Mouse (Mus musculus) CH12.LX (cell line): ENCODE data around the gene Sept4.

Source experiments
- CTCF ChIP-seq, 2 experiments: IDR thresholded peaks in 1 of 2; conservative IDR thresholded peaks in 1 of 2; 2 replicates each; pipeline ENCODE4 v1.5.1; 2011 to 2012; ENCODE audit warnings: low read depth in 2 of 2, low read length in 2 of 2, improper control_type of control experiment in 1 of 2, inconsistent platforms in 1 of 2, mild to moderate bottlenecking in 1 of 2, moderate library complexity in 1 of 2
- ETS1 ChIP-seq: conservative IDR thresholded peaks from 2 replicates; pipeline ENCODE4 v1.6.1; 2012; ENCODE audit warnings: low read depth, mild to moderate bottlenecking, inconsistent platforms, low read length, improper control_type of control experiment, moderate library complexity
- MAX ChIP-seq: IDR thresholded peaks from 2 replicates; pipeline ENCODE4 v1.6.1; 2011; ENCODE audit warnings: low read length, improper control_type of control experiment
- MEF2A ChIP-seq: IDR thresholded peaks from 2 replicates; pipeline ENCODE4 v1.6.1; 2014; ENCODE audit warnings: low read depth, mild to moderate bottlenecking, inconsistent platforms, low read length, improper control_type of control experiment, borderline replicate concordance
- POLR2A ChIP-seq: IDR thresholded peaks from 2 replicates; pipeline ENCODE4 v1.6.1; 2011; ENCODE audit warnings: low read depth, mild to moderate bottlenecking, improper control_type of control experiment, low read length
- RAD21 ChIP-seq: IDR thresholded peaks from 2 replicates; pipeline ENCODE4 v1.6.1; 2011; ENCODE audit warnings: low read depth, mild to moderate bottlenecking, low read length, improper control_type of control experiment, moderate library complexity
- ZC3H11A ChIP-seq: IDR thresholded peaks from 2 replicates; pipeline ENCODE4 v1.6.1; 2012; ENCODE audit warnings: low read depth, mild to moderate bottlenecking, inconsistent platforms, low read length, improper control_type of control experiment

DNA sequence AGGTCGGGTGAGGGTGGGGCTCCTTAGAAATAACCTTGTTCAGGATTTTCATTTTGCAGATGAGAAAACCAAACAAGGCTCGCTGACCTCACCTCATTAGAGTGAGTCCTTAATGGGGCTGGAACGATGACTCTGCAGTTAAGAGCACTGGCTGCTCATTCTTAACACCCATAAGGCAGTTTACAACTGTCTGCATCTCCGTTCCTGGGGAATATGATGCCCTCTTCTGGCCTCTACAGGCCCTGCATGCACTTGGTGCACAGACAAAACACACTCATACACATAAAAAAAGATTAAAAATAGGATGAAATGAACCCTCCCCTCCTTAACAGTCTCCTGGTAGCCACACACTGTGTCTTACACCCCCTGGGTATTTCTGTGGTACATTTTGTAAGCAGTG, 40.7 kb upstream of the Sept4 start:
- TF ChIP-seq CTCF (conservative IDR thresholded peaks at IDR 0.05 in 1 of 2, IDR thresholded peaks at IDR 0.05 in 1 of 2; ENCODE audit: low read depth in 2 of 2, low read length in 2 of 2) (peak; percentile 64 to 65; a peak in 3 of 4 replicates), ETS1 (no peak), MAX (no peak), ZC3H11A (no peak), RAD21 (peak; percentile 45), POLR2A (no peak), MEF2A (no peak)
